Mouse (Mus musculus): ENCODE data around the gene BC034090.
"Not testable (repeated sequence)": the region's sequence is repeated elsewhere in the genome, so short reads cannot be mapped to it uniquely, and the experiment has no call there.

The BC034090 gene

DNA sequence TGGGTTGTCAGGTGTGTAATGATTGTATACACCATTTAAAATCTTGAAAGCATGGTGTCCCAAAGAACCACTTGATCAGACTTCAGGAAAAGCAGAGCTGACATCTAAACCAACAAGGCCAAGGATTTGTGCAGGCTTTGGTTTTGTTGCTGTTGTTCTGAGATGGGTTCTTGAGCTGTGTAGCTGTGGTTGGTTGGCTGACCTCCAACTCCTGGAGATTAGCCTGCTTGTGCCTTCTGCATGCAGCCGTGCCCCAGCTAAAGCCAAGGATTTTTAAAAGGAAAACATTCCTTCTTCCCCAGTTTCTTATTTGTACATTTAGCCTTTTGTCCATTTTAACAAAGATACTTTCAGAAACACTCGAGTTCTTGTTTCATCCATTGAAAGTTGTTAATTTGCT is 52.6 kb downstream of the BC034090 start:
- DNase-seq (ENCODE audit: low read depth, low spot score): no peak

DNA sequence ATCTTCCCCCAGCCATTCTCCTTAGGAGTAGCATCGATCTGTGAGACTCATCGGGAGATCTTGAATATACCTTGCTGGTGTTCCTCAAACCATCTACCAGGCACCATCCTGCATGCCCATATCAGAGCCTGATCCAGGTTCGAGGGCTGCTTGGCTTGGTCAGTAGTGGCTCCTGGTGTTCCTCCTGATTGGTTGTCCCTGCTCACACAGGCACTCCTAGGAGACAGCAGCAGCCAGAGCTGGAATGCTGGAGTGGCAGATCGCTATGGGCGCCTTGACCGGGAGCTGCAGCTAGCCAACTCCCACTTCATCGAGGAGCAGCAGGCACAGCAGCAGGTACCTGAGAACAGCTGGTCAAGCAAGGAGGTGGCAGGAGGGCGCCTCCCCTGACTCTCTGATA is 53.0 kb downstream of the BC034090 start:
- DNase-seq (ENCODE audit: low read depth, low spot score): no peak

DNA sequence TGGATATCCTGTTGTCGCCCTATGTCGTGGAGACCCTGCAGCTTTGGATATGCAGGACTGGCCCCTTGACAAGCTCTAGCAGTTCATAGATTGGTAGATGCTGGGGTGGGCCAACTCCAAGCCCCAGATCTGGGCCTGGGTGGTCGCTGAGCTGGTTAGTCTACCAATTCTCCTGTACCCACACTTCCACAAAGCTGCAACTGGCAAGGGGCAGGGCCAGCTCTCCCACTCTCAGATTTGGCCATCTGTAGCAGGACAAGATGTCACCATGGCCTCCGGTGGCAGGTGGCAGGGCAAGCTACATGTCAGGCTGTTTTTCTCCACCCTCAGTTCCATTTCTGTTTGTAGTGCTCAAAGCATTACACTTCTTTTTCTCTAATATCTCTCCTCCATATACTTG is 55.6 kb downstream of the BC034090 start:
- no peak for DNase-seq (ENCODE audit: low read depth, low spot score)

DNA sequence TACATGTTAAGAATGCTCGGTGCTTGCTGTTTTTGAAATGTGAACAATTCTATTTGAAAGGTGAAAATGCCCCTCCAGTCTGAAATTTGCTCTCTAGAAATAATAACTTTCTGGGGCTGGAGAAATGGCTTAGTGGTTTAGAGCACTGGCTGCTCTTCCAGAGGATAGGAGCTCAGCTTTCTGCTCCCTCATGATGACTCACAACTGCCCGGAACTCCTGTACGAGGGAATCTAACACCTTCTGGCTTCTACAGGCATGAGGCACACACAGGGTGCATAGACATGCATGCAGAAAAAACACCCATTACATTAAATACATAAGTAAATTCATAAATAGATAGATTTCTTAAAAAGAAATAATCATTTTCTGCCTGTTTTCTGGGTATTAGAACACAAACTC is 60.1 kb downstream of the BC034090 start:
- no peak for DNase-seq (ENCODE audit: low read depth, low spot score)

DNA sequence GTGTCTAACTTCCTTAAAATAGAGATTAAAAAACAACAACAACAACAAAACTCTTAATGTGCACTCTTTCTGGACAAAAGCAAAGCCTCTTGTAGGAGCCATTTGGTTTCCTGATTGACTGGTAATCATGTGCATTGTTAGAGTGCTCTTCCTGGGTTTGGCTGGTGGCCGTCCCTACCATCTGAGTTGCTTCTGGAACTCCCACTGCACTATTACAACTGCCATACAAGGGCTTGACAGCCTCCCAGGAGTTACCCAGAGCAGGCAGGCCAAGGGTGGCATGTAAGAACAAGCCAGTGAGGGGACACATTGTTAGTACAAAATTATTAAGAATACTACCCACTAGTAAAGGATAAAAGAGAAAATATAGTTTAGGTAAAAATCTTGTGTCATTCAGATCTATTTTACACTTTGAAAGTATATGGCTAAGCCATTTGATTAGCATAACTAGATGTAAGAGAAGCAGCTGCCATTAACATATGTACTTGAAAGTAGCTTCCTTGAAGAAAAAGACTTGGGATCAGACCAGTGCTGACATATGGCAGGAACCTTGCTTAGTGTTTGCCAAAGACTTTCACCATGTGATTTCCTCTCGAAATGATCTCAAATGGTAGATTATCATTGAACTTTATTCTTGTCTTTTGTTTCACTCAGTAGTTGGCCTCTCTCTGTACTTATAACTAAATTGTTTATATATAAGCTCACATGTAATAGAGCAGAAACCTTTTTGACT is 65.9 kb downstream of the BC034090 start:
- DNase-seq (ENCODE audit: low read depth, low spot score): no peak

DNA sequence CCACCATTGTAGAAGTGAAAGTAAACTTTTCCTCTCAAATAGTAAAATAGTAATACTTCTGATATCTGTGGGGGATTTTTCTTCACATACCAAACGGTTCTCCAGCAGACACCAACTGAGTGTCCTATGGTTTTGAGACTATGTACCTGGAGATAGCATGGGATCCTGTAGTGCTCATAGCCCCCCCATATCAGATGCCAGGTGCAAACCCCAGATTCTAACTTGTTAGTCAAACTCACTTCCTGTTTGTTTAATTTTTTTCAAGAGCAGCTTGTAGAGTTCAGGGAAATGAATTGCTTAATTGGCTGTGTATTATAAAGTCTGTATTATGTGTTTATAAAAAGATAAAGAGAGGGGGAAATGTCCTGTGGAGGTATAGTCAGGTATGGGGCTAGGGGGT is 69.8 kb downstream of the BC034090 start:
- no peak for DNase-seq (ENCODE audit: low read depth, low spot score)

DNA sequence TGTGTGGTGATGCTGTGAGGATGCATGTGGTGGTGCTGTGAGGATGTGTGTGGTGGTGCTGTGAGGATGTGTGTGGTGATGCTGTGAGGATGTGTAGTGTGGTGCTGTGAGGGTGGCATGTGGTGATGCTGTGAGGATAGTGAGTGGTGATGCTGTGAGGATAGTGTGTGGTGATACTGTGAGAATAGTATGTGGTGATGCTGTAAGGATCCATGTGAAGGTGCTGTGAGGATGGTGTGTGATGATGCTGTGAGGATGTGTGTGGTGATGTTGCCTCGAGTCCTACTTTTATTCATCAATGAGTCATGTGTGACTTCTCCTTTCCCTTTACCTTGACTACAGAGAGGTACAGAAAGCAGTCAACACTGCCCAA is 70.6 kb downstream of the BC034090 start:
- DNase-seq (ENCODE audit: low read depth, low spot score): not testable (repeated sequence)

DNA sequence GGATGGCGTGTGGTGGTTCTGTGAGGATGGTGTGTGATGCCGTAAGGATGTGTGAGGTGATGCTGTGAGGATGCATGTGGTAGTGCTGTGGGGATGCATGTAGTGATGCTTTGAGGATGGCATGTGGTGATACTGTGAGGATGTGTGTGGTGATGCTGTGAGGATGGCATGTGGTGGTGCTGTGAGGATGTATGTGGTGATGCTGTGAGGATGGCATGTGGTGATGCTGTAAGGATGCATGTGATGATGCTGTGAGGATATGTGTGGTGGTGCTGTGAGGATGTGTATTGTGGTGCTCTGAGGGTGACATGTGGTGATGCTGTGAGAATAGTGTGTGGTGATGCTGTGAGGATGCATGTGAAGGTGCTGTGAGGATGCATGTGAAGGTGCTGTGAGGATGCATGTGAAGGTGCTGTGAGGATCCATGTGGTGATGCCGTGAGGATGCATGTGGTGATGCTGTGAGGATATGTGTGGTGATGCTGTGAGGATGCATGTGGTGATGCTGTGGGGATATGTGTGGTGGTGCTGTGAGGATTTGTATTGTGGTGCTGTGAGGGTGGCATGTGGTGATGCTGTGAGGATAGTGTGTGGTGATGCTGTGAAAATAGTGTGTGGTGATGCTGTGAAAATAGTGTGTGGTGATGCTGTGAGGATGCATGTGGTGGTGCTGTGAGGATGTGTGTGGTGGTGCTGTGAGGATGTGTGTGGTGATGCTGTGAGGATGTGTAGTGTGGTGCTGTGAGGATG is 71.2 kb downstream of the BC034090 start:
- no peak for DNase-seq (ENCODE audit: low read depth, low spot score)

DNA sequence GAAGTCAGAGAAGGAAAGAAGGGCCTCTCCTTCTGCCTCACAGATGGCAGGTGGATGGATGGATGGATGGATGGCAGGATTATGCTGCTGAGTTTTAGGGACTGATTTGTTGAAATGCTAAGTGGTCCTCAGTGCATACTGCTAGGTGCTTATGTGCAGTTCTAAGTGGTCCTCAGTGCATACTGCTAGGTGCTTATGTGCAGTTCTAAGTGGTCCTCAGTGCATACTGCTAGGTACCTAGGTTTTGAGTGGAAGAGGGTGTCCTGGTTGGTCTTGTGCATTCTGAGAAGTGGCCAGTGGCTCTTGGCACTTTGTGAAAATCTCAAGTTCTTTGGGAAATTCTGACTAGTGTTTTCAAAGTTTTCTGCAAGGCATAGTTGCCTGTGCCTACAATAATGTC is 74.3 kb downstream of the BC034090 start:
- DNase-seq (ENCODE audit: low read depth, low spot score): no peak

DNA sequence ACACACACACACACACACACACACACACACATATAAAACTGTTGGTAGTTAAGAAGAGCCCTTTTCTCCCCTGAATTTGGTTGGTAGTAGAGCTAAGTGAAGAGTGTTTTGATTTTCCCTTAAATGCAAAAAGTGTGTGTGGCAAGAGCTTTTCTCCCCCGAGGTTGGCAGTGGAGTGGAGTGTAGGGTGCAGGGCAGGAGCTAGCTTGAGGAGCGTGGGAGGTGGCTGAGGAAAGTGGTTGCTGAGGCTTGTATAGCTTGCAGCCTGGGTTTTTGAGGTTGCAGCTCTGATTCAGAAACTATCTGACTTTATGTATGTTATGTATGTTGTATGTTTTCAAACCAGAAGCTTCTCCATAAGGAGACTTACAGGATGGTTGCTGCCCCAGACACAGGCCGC is 76.8 kb downstream of the BC034090 start:
- DNase-seq (ENCODE audit: low read depth, low spot score): no peak

Measured in ES-CJ7 (cell line).